Mouse (Mus musculus) granulocyte monocyte progenitor cell, adult 5-6 weeks (primary cell): ENCODE measurements around the gene Slc7a7. TPM values are rescaled to one million over a fixed set of nuclear protein-coding genes. Genes with fewer than 3 reads are reported as not detected.

ENCODE experiments used
- ATAC-seq: replicated peaks from 2 replicates; pipeline ENCODE4 v1.8.0; 2016; ENCODE audit warnings: mild to moderate bottlenecking, moderate TSS enrichment, inconsistent platforms; ENCODE audit not compliant: poor library complexity, severe bottlenecking
- total RNA-seq, 2 experiments: library from RNA; stranded (forward) in 1 of 2; stranded (reverse) in 1 of 2; fragments of 200-712, 200-1000 nt in 1 of 2; fragments of >200 nt in 1 of 2; fragmentation: Nextera tagmentation in 1 of 2; gene quantifications; 2 replicates each; pipeline ENCODE4 v1.2.3; 2014 to 2017

The Slc7a7 gene
- total RNA-seq, 2 experiments from 2014 or later, result 3.0 to 10.3 TPM

- ATAC-seq, result no peak
These were observed 85.2 kb downstream of the Slc7a7 start for GRCm38 (mm10) chr14:54332176-54333074.

GRCm38 (mm10) chr14:54331178-54331577 lies 86.4 kb downstream of the Slc7a7 start:
- no peak for ATAC-seq

GRCm38 (mm10) chr14:54329201-54329600 lies 88.4 kb downstream of the Slc7a7 start:
- no peak for ATAC-seq

GRCm38 (mm10) chr14:54328548-54328947 lies 89.0 kb downstream of the Slc7a7 start:
- no peak for ATAC-seq

GRCm38 (mm10) chr14:54324486-54324885 lies 93.1 kb downstream of the Slc7a7 start:
- ATAC-seq, result no peak

- no peak for ATAC-seq
These were observed 95.8 kb downstream of the Slc7a7 start for GRCm38 (mm10) chr14:54321556-54322376.

Other genes starting within 250 kb of the Slc7a7 start
- gene Dad1, start 163.7 kb downstream of the Slc7a7 start, total RNA-seq (2014; fragmentation: Nextera tagmentation), result 248 and 260 TPM in 2 replicates
- gene Dad1, start 163.7 kb downstream of the Slc7a7 start, total RNA-seq (2017), result 123 and 177 TPM in 2 replicates
- gene Abhd4, start 163.6 kb downstream of the Slc7a7 start, total RNA-seq (2014; fragmentation: Nextera tagmentation), result 39.9 and 41.9 TPM in 2 replicates
- 24.3 and 24.9 TPM in 2 replicates for gene Abhd4, start 163.6 kb downstream of the Slc7a7 start, total RNA-seq (2017)
- gene Olfr49, start 132.8 kb downstream of the Slc7a7 start, total RNA-seq (2014; fragmentation: Nextera tagmentation), result not detected in 2 replicates
- not detected in 2 replicates for gene Olfr49, start 132.8 kb downstream of the Slc7a7 start, total RNA-seq (2017)
- gene Oxa1l, start 56.9 kb downstream of the Slc7a7 start, total RNA-seq (2014; fragmentation: Nextera tagmentation), result 43.2 and 53.8 TPM in 2 replicates
- 30.6 and 51.1 TPM in 2 replicates for gene Oxa1l, start 56.9 kb downstream of the Slc7a7 start, total RNA-seq (2017)
- 63.7 and 100 TPM in 2 replicates for gene Mrpl52, start 9.1 kb upstream of the Slc7a7 start, total RNA-seq (2014; fragmentation: Nextera tagmentation)
- 34.0 and 40.1 TPM in 2 replicates for gene Mrpl52, start 9.1 kb upstream of the Slc7a7 start, total RNA-seq (2017)
- not detected in 2 replicates for gene Mmp14, start 13.8 kb upstream of the Slc7a7 start, total RNA-seq (2014; fragmentation: Nextera tagmentation)
- gene Mmp14, start 13.8 kb upstream of the Slc7a7 start, total RNA-seq (2017), result not detected in 2 replicates
- gene Lrp10, start 46.4 kb upstream of the Slc7a7 start, total RNA-seq (2014; fragmentation: Nextera tagmentation), result 37.3 and 41.5 TPM in 2 replicates
- 20.0 and 23.7 TPM in 2 replicates for gene Lrp10, start 46.4 kb upstream of the Slc7a7 start, total RNA-seq (2017)
- gene Rem2, start 58.3 kb upstream of the Slc7a7 start, total RNA-seq (2014; fragmentation: Nextera tagmentation), result not detected in 2 replicates
- not detected in 2 replicates for gene Rem2, start 58.3 kb upstream of the Slc7a7 start, total RNA-seq (2017)
- gene Prmt5, start 99.7 kb upstream of the Slc7a7 start, total RNA-seq (2014; fragmentation: Nextera tagmentation), result 69.5 and 89.4 TPM in 2 replicates
- 57.4 and 68.2 TPM in 2 replicates for gene Prmt5, start 99.7 kb upstream of the Slc7a7 start, total RNA-seq (2017)
- 70.3 and 79.6 TPM in 2 replicates for gene Haus4, start 136.8 kb upstream of the Slc7a7 start, total RNA-seq (2014; fragmentation: Nextera tagmentation)
- 85.8 and 93.8 TPM in 2 replicates for gene Haus4, start 136.8 kb upstream of the Slc7a7 start, total RNA-seq (2017)
- gene Ajuba, start 159.8 kb upstream of the Slc7a7 start, total RNA-seq (2014; fragmentation: Nextera tagmentation), result 0.77 and 1.0 TPM in 2 replicates
- 1.2 and 2.1 TPM in 2 replicates for gene Ajuba, start 159.8 kb upstream of the Slc7a7 start, total RNA-seq (2017)
- 5.8 and 9.9 TPM in 2 replicates for gene 4931414P19Rik, start 188.2 kb upstream of the Slc7a7 start, total RNA-seq (2014; fragmentation: Nextera tagmentation)
- 3.6 and 4.3 TPM in 2 replicates for gene 4931414P19Rik, start 188.2 kb upstream of the Slc7a7 start, total RNA-seq (2017)
- gene Psmb5, start 200.2 kb upstream of the Slc7a7 start, total RNA-seq (2014; fragmentation: Nextera tagmentation), result 237 and 287 TPM in 2 replicates
- gene Psmb5, start 200.2 kb upstream of the Slc7a7 start, total RNA-seq (2017), result 63.3 and 69.9 TPM in 2 replicates
- gene Psmb11, start 203.7 kb upstream of the Slc7a7 start, total RNA-seq (2014; fragmentation: Nextera tagmentation), result 0.09 TPM in 1 of 2 replicates, not detected in the other
- gene Psmb11, start 203.7 kb upstream of the Slc7a7 start, total RNA-seq (2017), result not detected in 2 replicates
- gene Gm17606, start 223.2 kb upstream of the Slc7a7 start, total RNA-seq (2014; fragmentation: Nextera tagmentation), result not detected in 2 replicates
- gene Gm17606, start 223.2 kb upstream of the Slc7a7 start, total RNA-seq (2017), result not detected in 2 replicates
- 0.54 and 1.4 TPM in 2 replicates for gene Cdh24, start 223.6 kb upstream of the Slc7a7 start, total RNA-seq (2014; fragmentation: Nextera tagmentation)
- 0.39 and 0.41 TPM in 2 replicates for gene Cdh24, start 223.6 kb upstream of the Slc7a7 start, total RNA-seq (2017)